Mouse (Mus musculus): ENCODE data around the gene Tmem255a. TPM values are rescaled to one million over a fixed set of nuclear protein-coding genes. Genes with fewer than 3 reads are reported as not detected.

The Tmem255a gene
- polyA plus RNA-seq (2015; fragmentation: Nextera tagmentation; extraction: Ambion mirVana) = 10.9 and 16.3 TPM in 2 replicates

GRCm38 (mm10) chrX:38251851-38252571 lies at the start of gene Tmem255a:
Gene Tmem255a, minus strand, starts transcription at chrX:38252439.
- Histone ChIP-seq H3K9ac (replicated peaks; ENCODE audit: low read depth, low read length) (peak within 1 kb of the TSS; percentile 46; the same call in 1 of the 2 replicates), H3K9me3 (ENCODE audit: control insufficient read depth, low read length) (no peaks in the 10 kb centered on the region), H3K4me3 (replicated peaks; ENCODE audit: low read length) (peak within 1 kb of the TSS; percentile 42), H3K4me2 (ENCODE audit: low read length) (peak within 1 kb of the TSS; percentile 79), H3K36me3 (ENCODE audit: control insufficient read depth, insufficient read depth) (no peaks in the 10 kb centered on the region), H3K27me3 (replicated peaks; ENCODE audit: control insufficient read depth, insufficient read depth, low read length) (no peaks in the 10 kb centered on the region), H3K27ac (ENCODE audit: low read length) (no peak within 1 kb of the TSS), H3K4me1 (replicated peaks; ENCODE audit: control insufficient read depth, insufficient read depth, low read length) (peaks cover 6% of the 10 kb centered on the region; the same call in 1 of the 2 replicates)
- ATAC-seq = peak; percentile 83
- 18% methylated on average over 20 of the region's 27 CpGs for WGBS

DNA sequence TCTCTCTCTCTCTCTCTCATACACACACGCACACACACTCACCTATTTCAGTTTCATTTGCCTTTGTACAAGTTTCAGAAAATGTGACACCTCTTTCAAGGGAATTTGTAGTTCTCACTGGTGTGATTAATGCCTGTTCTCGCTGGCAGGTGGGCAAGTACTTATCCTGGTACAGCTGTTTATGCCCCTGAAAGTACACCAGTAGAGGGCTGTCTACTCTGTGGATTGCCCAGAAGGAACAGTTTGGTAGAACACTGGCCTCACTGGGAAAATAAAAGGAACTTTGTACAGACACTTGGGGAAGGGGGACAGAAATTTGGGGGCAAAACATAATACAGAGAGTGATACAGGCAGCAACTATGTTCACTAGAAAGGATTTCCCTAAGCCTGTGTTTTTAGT lies 7.4 kb upstream of the Tmem255a start:
- ATAC-seq = no peak
- 13% methylated on average over 2 of the region's 2 CpGs for WGBS
- H3K27ac ChIP-seq (ENCODE audit: low read length) = no peak overlapping the region
- no peak overlapping the region for H3K4me2 ChIP-seq (ENCODE audit: low read length)
- no peaks in the 10 kb centered on the region for H3K4me1 ChIP-seq (replicated peaks; ENCODE audit: control insufficient read depth, insufficient read depth, low read length)
- H3K27me3 ChIP-seq (replicated peaks; ENCODE audit: control insufficient read depth, insufficient read depth, low read length) = no peaks in the 10 kb centered on the region
- no peak overlapping the region for H3K4me3 ChIP-seq (replicated peaks; ENCODE audit: low read length)
- H3K36me3 ChIP-seq (ENCODE audit: control insufficient read depth, insufficient read depth) = no peaks in the 10 kb centered on the region
- H3K9ac ChIP-seq (replicated peaks; ENCODE audit: low read depth, low read length) = no peak overlapping the region
- no peaks in the 10 kb centered on the region for H3K9me3 ChIP-seq (ENCODE audit: control insufficient read depth, low read length)

DNA sequence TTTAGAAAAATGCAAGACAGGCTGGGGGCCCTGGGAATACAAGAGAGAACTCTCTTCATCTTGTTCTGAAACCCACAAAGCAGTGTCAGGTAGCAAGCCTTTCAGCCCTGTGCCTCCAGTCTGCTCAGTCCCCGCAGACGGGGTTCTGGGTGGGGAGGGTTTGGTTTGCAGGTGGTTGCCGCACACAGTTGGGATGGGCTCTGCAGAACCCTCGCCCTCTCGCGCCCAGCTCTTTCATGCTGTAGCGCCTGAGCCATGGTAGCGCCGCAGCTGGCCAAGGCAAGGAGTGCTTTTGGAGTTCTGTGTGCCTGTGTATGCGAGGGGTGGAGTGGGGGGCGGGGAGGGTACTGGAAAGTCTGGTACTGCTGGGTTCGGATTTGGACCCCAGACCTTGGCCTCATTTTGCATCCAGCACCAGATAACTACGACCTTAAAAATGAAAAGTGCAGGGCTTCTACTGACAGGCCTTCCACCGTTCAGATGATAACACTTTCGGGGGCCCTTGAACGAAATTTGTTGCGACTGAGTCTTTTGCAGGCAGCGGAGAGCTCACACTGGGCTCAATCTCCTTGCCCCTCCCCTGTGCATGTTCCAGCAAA lies 1.8 kb downstream of the Tmem255a start:
- WGBS = 17% methylated on average over 18 of the region's 18 CpGs
- ATAC-seq = peak; percentile 60

GRCm38 (mm10) chrX:38249640-38250351 lies 2.4 kb downstream of the Tmem255a start:
- Histone ChIP-seq H3K27ac (ENCODE audit: low read length) (no peak overlapping the region), H3K4me3 (replicated peaks; ENCODE audit: low read length) (no peak overlapping the region), H3K27me3 (replicated peaks; ENCODE audit: control insufficient read depth, insufficient read depth, low read length) (no peaks in the 10 kb centered on the region), H3K36me3 (ENCODE audit: control insufficient read depth, insufficient read depth) (no peaks in the 10 kb centered on the region), H3K9me3 (ENCODE audit: control insufficient read depth, low read length) (no peaks in the 10 kb centered on the region), H3K4me2 (ENCODE audit: low read length) (peak overlapping the region; percentile 79), H3K4me1 (replicated peaks; ENCODE audit: control insufficient read depth, insufficient read depth, low read length) (peaks cover 6% of the 10 kb centered on the region; the same call in 1 of the 2 replicates), H3K9ac (replicated peaks; ENCODE audit: low read depth, low read length) (no peak overlapping the region)
- 19% methylated on average over 16 of the region's 16 CpGs for WGBS
- no peak for ATAC-seq

More for the DNA sequence above, 1.8 kb downstream of the Tmem255a start:
- no peaks in the 10 kb centered on the region for H3K9me3 ChIP-seq (ENCODE audit: control insufficient read depth, low read length)
- no peak overlapping the region for H3K9ac ChIP-seq (replicated peaks; ENCODE audit: low read depth, low read length)
- peak overlapping the region; percentile 79 for H3K4me2 ChIP-seq (ENCODE audit: low read length)
- no peaks in the 10 kb centered on the region for H3K27me3 ChIP-seq (replicated peaks; ENCODE audit: control insufficient read depth, insufficient read depth, low read length)
- H3K4me1 ChIP-seq (replicated peaks; ENCODE audit: control insufficient read depth, insufficient read depth, low read length) = peaks cover 6% of the 10 kb centered on the region; the same call in 1 of the 2 replicates
- H3K27ac ChIP-seq (ENCODE audit: low read length) = no peak overlapping the region
- peak overlapping the region; percentile 39 for H3K4me3 ChIP-seq (replicated peaks; ENCODE audit: low read length)
- H3K36me3 ChIP-seq (ENCODE audit: control insufficient read depth, insufficient read depth) = no peaks in the 10 kb centered on the region

DNA sequence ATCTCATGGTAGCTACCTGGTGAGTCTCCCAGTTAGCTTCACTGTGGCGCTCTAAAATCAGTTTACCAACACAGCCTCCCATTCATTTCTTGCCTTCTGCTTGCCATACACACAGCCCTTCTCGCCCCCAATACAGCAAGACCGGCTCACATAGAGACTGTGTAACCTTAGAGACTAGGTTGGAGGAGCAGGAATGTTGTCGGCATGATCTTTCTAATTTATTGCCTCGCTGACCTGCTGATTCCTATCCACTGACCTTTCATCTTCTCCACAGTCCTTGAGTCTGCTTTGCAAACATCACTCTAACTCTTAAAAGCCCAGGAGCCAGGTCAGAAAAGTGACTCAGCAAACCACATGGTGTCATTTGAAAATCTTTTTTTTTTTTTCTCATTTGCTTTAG lies 4.6 kb downstream of the Tmem255a start:
- no peaks in the 10 kb centered on the region for H3K27me3 ChIP-seq (replicated peaks; ENCODE audit: control insufficient read depth, insufficient read depth, low read length)
- H3K4me1 ChIP-seq (replicated peaks; ENCODE audit: control insufficient read depth, insufficient read depth, low read length) = peaks cover 6% of the 10 kb centered on the region; the same call in 1 of the 2 replicates
- no peak overlapping the region for H3K4me2 ChIP-seq (ENCODE audit: low read length)
- H3K36me3 ChIP-seq (ENCODE audit: control insufficient read depth, insufficient read depth) = no peaks in the 10 kb centered on the region
- no peak overlapping the region for H3K9ac ChIP-seq (replicated peaks; ENCODE audit: low read depth, low read length)
- H3K9me3 ChIP-seq (ENCODE audit: control insufficient read depth, low read length) = no peaks in the 10 kb centered on the region
- 41% methylated on average over 5 of the region's 5 CpGs for WGBS
- H3K27ac ChIP-seq (ENCODE audit: low read length) = no peak overlapping the region
- no peak overlapping the region for H3K4me3 ChIP-seq (replicated peaks; ENCODE audit: low read length)
- no peak for ATAC-seq

DNA sequence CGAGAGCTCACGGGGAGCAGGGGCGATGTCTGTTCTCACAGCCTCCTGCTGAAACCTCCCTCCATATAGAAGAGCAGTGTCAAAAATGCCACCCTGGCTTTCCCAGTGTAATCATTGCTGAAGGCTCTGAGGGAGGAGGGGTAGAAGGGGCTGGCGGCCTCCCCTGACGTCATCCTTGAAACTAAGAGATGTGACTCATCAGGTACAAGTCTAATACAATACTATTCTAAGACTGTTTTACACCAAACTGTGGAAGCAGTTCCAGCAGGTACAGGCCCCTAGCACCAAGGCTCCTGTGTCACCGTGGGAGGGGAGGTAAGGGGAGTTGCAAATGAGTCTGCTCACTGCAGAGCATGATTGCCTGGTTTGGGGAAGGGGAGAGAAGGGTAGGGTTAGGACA lies 5.1 kb downstream of the Tmem255a start:
- Histone ChIP-seq H3K4me1 (replicated peaks; ENCODE audit: control insufficient read depth, insufficient read depth, low read length) (peaks cover 6% of the 10 kb centered on the region; the same call in 1 of the 2 replicates), H3K4me3 (replicated peaks; ENCODE audit: low read length) (no peak overlapping the region), H3K27me3 (replicated peaks; ENCODE audit: control insufficient read depth, insufficient read depth, low read length) (no peaks in the 10 kb centered on the region), H3K36me3 (ENCODE audit: control insufficient read depth, insufficient read depth) (no peaks in the 10 kb centered on the region), H3K4me2 (ENCODE audit: low read length) (no peak overlapping the region), H3K9me3 (ENCODE audit: control insufficient read depth, low read length) (no peaks in the 10 kb centered on the region), H3K27ac (ENCODE audit: low read length) (no peak overlapping the region), H3K9ac (replicated peaks; ENCODE audit: low read depth, low read length) (no peak overlapping the region)
- ATAC-seq = no peak
- WGBS = 37% methylated on average over 6 of the region's 6 CpGs

DNA sequence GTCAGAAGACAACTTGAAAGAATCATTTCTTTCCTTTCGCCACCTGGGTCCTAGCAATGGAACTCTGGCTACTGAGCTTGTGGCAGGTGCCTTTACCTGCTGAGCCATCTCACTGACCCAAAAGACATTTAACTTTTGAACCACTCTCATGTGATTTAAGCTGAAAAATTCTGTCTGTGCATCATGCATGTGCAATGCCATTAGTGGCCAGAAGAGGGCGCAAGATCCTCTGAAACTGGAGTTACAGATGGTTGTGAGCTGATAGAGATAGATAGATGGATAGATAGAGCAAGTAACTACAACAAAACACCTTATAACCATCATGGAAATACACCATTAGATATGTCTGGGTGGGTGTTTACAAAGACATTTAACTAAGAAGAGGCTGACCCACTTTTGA lies 14.5 kb downstream of the Tmem255a start:
- H3K27me3 ChIP-seq (replicated peaks; ENCODE audit: control insufficient read depth, insufficient read depth, low read length) = no peaks in the 10 kb centered on the region
- no peak overlapping the region for H3K27ac ChIP-seq (ENCODE audit: low read length)
- 30% methylated on average over 2 of the region's 2 CpGs for WGBS
- no peak overlapping the region for H3K4me2 ChIP-seq (ENCODE audit: low read length)
- H3K9me3 ChIP-seq (ENCODE audit: control insufficient read depth, low read length) = no peaks in the 10 kb centered on the region
- H3K36me3 ChIP-seq (ENCODE audit: control insufficient read depth, insufficient read depth) = no peaks in the 10 kb centered on the region
- no peak for ATAC-seq
- no peak overlapping the region for H3K9ac ChIP-seq (replicated peaks; ENCODE audit: low read depth, low read length)
- no peak overlapping the region for H3K4me3 ChIP-seq (replicated peaks; ENCODE audit: low read length)
- H3K4me1 ChIP-seq (replicated peaks; ENCODE audit: control insufficient read depth, insufficient read depth, low read length) = no peaks in the 10 kb centered on the region

DNA sequence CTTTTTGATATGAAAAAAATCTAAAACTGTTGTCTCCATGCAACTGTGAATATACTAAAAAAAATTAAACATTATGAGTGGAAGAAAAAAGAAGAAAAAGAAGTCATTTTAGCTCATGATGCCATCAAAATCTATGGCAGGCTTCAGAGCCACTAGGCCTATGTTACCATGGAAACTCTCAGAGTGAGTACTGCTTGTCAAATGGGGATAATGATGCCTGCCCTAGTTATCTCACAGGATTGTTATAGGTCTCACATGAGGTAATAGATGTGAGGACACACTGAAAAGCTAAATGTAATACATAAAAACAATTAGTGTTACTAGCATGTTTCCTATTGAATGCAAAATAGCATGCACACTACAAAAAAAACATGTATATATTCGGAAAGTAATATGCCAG lies 22.4 kb downstream of the Tmem255a start:
- H3K4me2 ChIP-seq (ENCODE audit: low read length) = no peak overlapping the region
- H3K4me3 ChIP-seq (replicated peaks; ENCODE audit: low read length) = no peak overlapping the region
- H3K4me1 ChIP-seq (replicated peaks; ENCODE audit: control insufficient read depth, insufficient read depth, low read length) = no peaks in the 10 kb centered on the region
- ATAC-seq = no peak
- 87% methylated on average over 1 of the region's 1 CpGs for WGBS
- no peaks in the 10 kb centered on the region for H3K36me3 ChIP-seq (ENCODE audit: control insufficient read depth, insufficient read depth)
- H3K9ac ChIP-seq (replicated peaks; ENCODE audit: low read depth, low read length) = no peak overlapping the region
- no peaks in the 10 kb centered on the region for H3K9me3 ChIP-seq (ENCODE audit: control insufficient read depth, low read length)
- no peak overlapping the region for H3K27ac ChIP-seq (ENCODE audit: low read length)
- no peaks in the 10 kb centered on the region for H3K27me3 ChIP-seq (replicated peaks; ENCODE audit: control insufficient read depth, insufficient read depth, low read length)

DNA sequence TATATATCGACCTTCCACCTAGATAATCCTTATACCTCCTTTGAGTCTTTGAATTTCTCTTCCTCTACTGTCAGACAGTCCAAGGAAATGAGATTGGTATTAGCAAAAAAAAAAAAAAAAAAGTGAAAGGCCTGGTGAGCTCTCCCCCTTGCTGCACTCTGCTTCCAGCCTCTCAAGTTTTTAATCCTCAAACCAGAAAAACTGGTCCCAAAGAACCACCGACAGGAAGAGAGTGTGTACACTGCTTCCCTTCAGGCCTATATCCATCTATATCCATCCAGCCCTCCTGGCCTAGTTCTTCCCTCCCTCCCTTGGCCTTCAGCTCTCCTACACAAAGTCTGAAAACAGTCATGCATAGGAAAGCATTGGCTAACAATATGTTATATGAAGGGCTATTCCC lies 29.5 kb downstream of the Tmem255a start:
- no peak overlapping the region for H3K4me3 ChIP-seq (replicated peaks; ENCODE audit: low read length)
- H3K27me3 ChIP-seq (replicated peaks; ENCODE audit: control insufficient read depth, insufficient read depth, low read length) = no peaks in the 10 kb centered on the region
- no peak overlapping the region for H3K4me2 ChIP-seq (ENCODE audit: low read length)
- no peak overlapping the region for H3K27ac ChIP-seq (ENCODE audit: low read length)
- H3K36me3 ChIP-seq (ENCODE audit: control insufficient read depth, insufficient read depth) = no peaks in the 10 kb centered on the region
- no peak overlapping the region for H3K9ac ChIP-seq (replicated peaks; ENCODE audit: low read depth, low read length)
- 63% methylated on average over 2 of the region's 2 CpGs for WGBS
- no peaks in the 10 kb centered on the region for H3K4me1 ChIP-seq (replicated peaks; ENCODE audit: control insufficient read depth, insufficient read depth, low read length)
- no peak for ATAC-seq
- no peaks in the 10 kb centered on the region for H3K9me3 ChIP-seq (ENCODE audit: control insufficient read depth, low read length)
